Mouse (Mus musculus) forebrain, postnatal 0 days (tissue): ENCODE measurements around the gene Tgm7. TPM values are rescaled to one million over a fixed set of nuclear protein-coding genes. Genes with fewer than 3 reads are reported as not detected.
A peak's percentile ranks its signal among the peaks of the same experiment; 100 is the strongest.
"Not testable (repeated sequence)": the region's sequence is repeated elsewhere in the genome, so short reads cannot be mapped to it uniquely, and the experiment has no call there.

Source experiments
- ATAC-seq: fragments of 200-750 bp; cut with Nextera tagmentation; 2 replicates; pipeline ENCODE4 v1.8.0; 2017; ENCODE audit warnings: mild to moderate bottlenecking, moderate library complexity
- DNase-seq: peaks from one replicate; pipeline ENCODE4 v3.0.0-alpha.2; 2015
- H3K27ac ChIP-seq: fragments of 300-500 bp; sonication (generic); 2 replicates; pipeline ENCODE4 v1.5.1; 2014; ENCODE audit warnings: low read depth, mild to moderate bottlenecking, antibody characterized with exemption, low read length, moderate library complexity, mixed read lengths
- H3K27me3 ChIP-seq: fragments of 300-500 bp; sonication (generic); 2 replicates; pipeline ENCODE4 v1.6.1; 2014; ENCODE audit warnings: mild to moderate bottlenecking, low read length, mixed read lengths; ENCODE audit not compliant: insufficient read depth
- H3K36me3 ChIP-seq: fragments of 300-500 bp; sonication (generic); 2 replicates; pipeline ENCODE4 v1.6.1; 2014; ENCODE audit warnings: mild to moderate bottlenecking, moderate library complexity; ENCODE audit not compliant: insufficient read depth
- H3K4me1 ChIP-seq: fragments of 300-500 bp; sonication (generic); 2 replicates; pipeline ENCODE4 v1.6.1; 2014; ENCODE audit warnings: antibody characterized with exemption; ENCODE audit not compliant: insufficient read depth
- H3K4me2 ChIP-seq: fragments of 300-500 bp; sonication (generic); 2 replicates; pipeline ENCODE4 v1.6.1; 2014; ENCODE audit warnings: low read depth, mild to moderate bottlenecking, moderate library complexity
- H3K4me3 ChIP-seq: fragments of 300-500 bp; sonication (generic); 2 replicates; pipeline ENCODE4 v1.5.1; 2014; ENCODE audit warnings: low read depth, low read length, mixed read lengths
- H3K9ac ChIP-seq: fragments of 300-500 bp; sonication (generic); 2 replicates; pipeline ENCODE4 v1.6.1; 2014; ENCODE audit warnings: mild to moderate bottlenecking
- H3K9me3 ChIP-seq: fragments of 300-500 bp; sonication (generic); 2 replicates; pipeline ENCODE4 v1.6.1; 2016; ENCODE audit warnings: low read length
- CTCF ChIP-seq: sonication (generic); IDR thresholded peaks from 2 replicates; pipeline ENCODE4 v1.5.1; 2016; ENCODE audit warnings: antibody characterized with exemption, control low read depth, low read depth
- WGBS: fragments of 180-500 bp; shearing (Covaris S2); extraction: QIAGEN DNeasy Blood & Tissue Kit; methylation state at CpG from one replicate; pipeline ENCODE4 v1.1.7; 2014; 5-methylcytosine and 5-hydroxymethylcytosine counted together
- polyA plus RNA-seq: library from polyadenylated mRNA; unstranded; fragments of >200 nt; fragmentation: Nextera tagmentation; extraction: Ambion mirVana; gene quantifications from 2 replicates; pipeline ENCODE4 v1.2.1, GENCODE M21; 2015
- total RNA-seq: library from RNA; depleted of rRNA; stranded (reverse); fragments of >200 nt; gene quantifications from 2 replicates; pipeline ENCODE4 v1.2.3, GENCODE M21; 2014

Gene Tgm7
- total and polyA plus RNA-seq, 2 experiments from 2014 or later, result not detected

GRCm38 (mm10) chr2:121139266-121140017, 29.8 kb upstream of the Tgm7 start:
- no peak for DNase-seq
- WGBS, result 43% methylated on average over 29 of the region's 29 CpGs
- Histone ChIP-seq H3K9ac (peak overlapping the region; percentile 81), H3K36me3 (peaks cover 10% of the 10 kb centered on the region; the same call in 1 of the 2 replicates), H3K27ac (peak overlapping the region; percentile 98), H3K4me1 (peaks cover 25% of the 10 kb centered on the region), H3K9me3 (no peaks in the 10 kb centered on the region), H3K27me3 (no peaks in the 10 kb centered on the region), H3K4me2 (peak overlapping the region; percentile 61), H3K4me3 (peak overlapping the region; percentile 68)
- TF ChIP-seq CTCF, result no peak
- no peak for ATAC-seq

- ATAC-seq (no peak), DNase-seq (no peak)
- no peak overlapping the region for H3K9ac ChIP-seq
- 98% methylated on average over 4 of the region's 4 CpGs for WGBS
- H3K4me3 ChIP-seq, result no peak overlapping the region
- H3K27ac ChIP-seq, result no peak overlapping the region
- H3K4me1 ChIP-seq, result peaks cover 25% of the 10 kb centered on the region
- 0 out of 2 replicates have a peak, but pooled peaks cover 4% of the 10 kb centered on the region for H3K36me3 ChIP-seq
- H3K27me3 ChIP-seq, result no peaks in the 10 kb centered on the region
- TF ChIP-seq CTCF, result no peak
- no peaks in the 10 kb centered on the region for H3K9me3 ChIP-seq
- H3K4me2 ChIP-seq, result no peak overlapping the region
Observed at GRCm38 (mm10) chr2:121137371-121137770, 27.8 kb upstream of the Tgm7 start.

GRCm38 (mm10) chr2:121132822-121133221, 23.2 kb upstream of the Tgm7 start:
- Histone ChIP-seq H3K27ac (no peak overlapping the region), H3K4me2 (no peak overlapping the region), H3K9me3 (no peaks in the 10 kb centered on the region), H3K4me3 (no peak overlapping the region), H3K4me1 (0 out of 2 replicates have a peak, but pooled peaks cover 3% of the 10 kb centered on the region), H3K9ac (no peak overlapping the region), H3K27me3 (no peaks in the 10 kb centered on the region), H3K36me3 (0 out of 2 replicates have a peak, but pooled peaks cover 4% of the 10 kb centered on the region)
- TF ChIP-seq CTCF, result no peak
- WGBS, result 77% methylated on average over 1 of the region's 1 CpGs
- ATAC-seq, result no peak
- DNase-seq, result no peak

- Histone ChIP-seq H3K4me1 (no peaks in the 10 kb centered on the region), H3K9ac (no peak overlapping the region), H3K4me3 (no peak overlapping the region), H3K4me2 (no peak overlapping the region), H3K36me3 (no peaks in the 10 kb centered on the region), H3K9me3 (no peaks in the 10 kb centered on the region), H3K27ac (no peak overlapping the region), H3K27me3 (no peaks in the 10 kb centered on the region)
- no peak for ATAC-seq
- 71% methylated on average over 9 of the region's 9 CpGs for whole genome bisulfite sequencing
- no peak for DNase-seq
- no peak for TF ChIP-seq CTCF
Observed at GRCm38 (mm10) chr2:121128865-121129620, 19.4 kb upstream of the Tgm7 start.

GRCm38 (mm10) chr2:121127536-121127935, 17.9 kb upstream of the Tgm7 start:
- TF ChIP-seq CTCF, result no peak
- DNase-seq (no peak), ATAC-seq (no peak)
- H3K36me3 ChIP-seq, result no peaks in the 10 kb centered on the region
- no peak overlapping the region for H3K9ac ChIP-seq
- no peaks in the 10 kb centered on the region for H3K27me3 ChIP-seq
- no peak overlapping the region for H3K4me2 ChIP-seq
- 70% methylated on average over 1 of the region's 1 CpGs for WGBS
- H3K4me1 ChIP-seq, result no peaks in the 10 kb centered on the region
- no peak overlapping the region for H3K4me3 ChIP-seq
- no peaks in the 10 kb centered on the region for H3K9me3 ChIP-seq
- no peak overlapping the region for H3K27ac ChIP-seq

GRCm38 (mm10) chr2:121126302-121126701, 16.7 kb upstream of the Tgm7 start:
- H3K4me2 ChIP-seq, H3K36me3 ChIP-seq, H3K27ac ChIP-seq, H3K4me1 ChIP-seq, H3K4me3 ChIP-seq, DNase-seq, H3K9ac ChIP-seq, H3K27me3 ChIP-seq, H3K9me3 ChIP-seq, ATAC-seq: not testable (repeated sequence)
- 90% methylated on average over 5 of the region's 5 CpGs for WGBS

- H3K4me3 ChIP-seq, result no peak overlapping the region
- no peak overlapping the region for H3K27ac ChIP-seq
- ATAC-seq (no peak), DNase-seq (no peak)
- WGBS, result 82% methylated on average over 3 of the region's 3 CpGs
- no peaks in the 10 kb centered on the region for H3K27me3 ChIP-seq
- H3K9me3 ChIP-seq, result no peaks in the 10 kb centered on the region
- H3K4me1 ChIP-seq, result no peaks in the 10 kb centered on the region
- H3K36me3 ChIP-seq, result no peaks in the 10 kb centered on the region
- no peak for TF ChIP-seq CTCF
- H3K4me2 ChIP-seq, result no peak overlapping the region
- H3K9ac ChIP-seq, result no peak overlapping the region
Observed at GRCm38 (mm10) chr2:121119260-121119659, 9.7 kb upstream of the Tgm7 start.
